Mouse (Mus musculus) heart, postnatal 0 days (tissue): ENCODE data around the gene Rab7.

Source experiments
- CTCF ChIP-seq: IDR thresholded peaks from 2 replicates; pipeline ENCODE4 v1.5.1; 2016; ENCODE audit warnings: antibody characterized with exemption, control low read depth, low read depth
- EP300 ChIP-seq: IDR thresholded peaks from 2 replicates; pipeline ENCODE4 v1.6.1; 2016; ENCODE audit warnings: antibody characterized with exemption, low read depth

DNA sequence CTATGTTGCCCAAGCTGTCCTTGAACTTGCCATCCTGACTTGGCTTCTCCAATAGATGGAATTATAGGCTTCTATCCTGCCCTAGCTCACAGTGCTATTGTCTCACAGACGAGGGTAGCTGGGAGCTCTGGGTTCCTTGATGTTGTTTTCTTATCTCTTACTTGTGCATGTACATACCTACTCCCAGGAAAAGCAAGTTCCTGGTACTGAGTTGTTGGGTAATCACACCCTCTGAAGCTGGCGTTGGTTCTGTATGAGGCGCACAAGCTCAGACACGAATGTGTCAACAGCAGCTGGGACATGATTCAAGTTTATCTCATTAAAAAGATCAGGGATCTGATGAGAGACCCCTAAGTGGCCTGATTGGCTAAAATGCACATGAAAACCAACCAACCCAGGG lies 41.6 kb downstream of the Rab7 start:
- TF ChIP-seq EP300 (no peak), CTCF (no peak)
